Mouse (Mus musculus): ENCODE measurements at regions not wholly inside any gene's neighbourhood (a gene's known extent, or its start where the extent isn't known, plus 50 kb on each side); places are given as distances from the start of the nearest gene placed in this dataset.
A peak's percentile ranks its signal among the peaks of the same experiment; 100 is the strongest.

DNA sequence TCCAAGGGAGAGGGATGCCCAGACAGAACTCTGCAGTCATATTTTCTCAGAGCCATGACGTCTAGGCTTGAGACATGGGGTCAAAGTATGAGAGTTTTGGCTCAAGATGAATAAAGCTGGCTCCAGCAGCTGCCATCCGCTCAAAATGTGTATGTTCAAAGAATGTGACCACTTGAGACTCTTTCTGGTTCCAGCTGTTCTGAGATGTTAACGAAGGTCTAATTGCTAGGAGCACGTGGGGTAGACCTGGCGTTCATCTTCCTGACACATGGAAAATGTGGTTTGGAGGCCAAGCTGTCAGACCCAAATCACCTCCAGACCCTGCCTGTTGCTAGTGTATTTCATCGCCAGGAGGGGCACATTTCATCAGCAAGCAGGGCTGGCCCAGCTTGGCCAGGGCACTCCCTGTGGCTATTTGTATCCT is 58.9 kb upstream of the Ankrd1 start:
- no peak for DNase-seq

DNA sequence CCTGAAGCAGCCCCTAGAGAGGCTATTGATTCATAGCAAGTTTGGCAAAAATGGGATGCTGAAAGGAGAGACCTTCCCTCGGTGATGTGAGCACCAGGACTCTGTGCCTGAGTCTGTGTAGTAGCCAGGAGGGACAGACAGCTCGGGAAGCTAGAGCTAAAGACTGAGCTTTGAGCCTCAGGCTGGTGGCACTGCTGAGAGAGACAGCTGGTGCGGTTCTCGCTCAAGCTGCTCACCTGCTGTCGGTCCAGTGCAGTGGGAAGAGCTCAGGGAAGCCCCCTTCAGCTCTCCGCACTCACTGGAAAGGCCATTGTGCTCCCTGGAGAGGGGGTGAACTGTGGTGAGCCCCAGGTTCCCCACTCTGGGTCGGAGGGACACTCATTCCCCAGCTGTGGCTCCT is 60.4 kb upstream of the Ankrd1 start:
- DNase-seq = no peak

DNA sequence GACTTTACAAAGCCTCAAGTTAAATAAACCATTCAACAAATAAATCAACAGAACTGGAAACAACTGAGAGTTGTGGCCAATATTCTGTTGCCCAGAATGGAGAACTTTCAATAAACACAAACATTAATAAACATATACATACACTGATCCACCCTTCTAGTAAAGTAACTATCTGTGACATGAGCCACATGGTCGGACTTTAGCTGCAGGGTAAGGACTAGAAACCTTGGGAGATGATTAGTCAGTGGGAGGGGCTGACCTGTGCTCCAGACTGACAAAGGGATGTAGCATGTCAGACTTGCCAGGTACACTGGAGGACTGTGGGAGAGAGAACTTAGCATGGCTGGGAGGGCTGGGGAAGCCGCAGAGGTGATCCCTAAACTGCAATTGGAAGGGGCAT is 61.6 kb upstream of the Ankrd1 start:
- DNase-seq = no peak

DNA sequence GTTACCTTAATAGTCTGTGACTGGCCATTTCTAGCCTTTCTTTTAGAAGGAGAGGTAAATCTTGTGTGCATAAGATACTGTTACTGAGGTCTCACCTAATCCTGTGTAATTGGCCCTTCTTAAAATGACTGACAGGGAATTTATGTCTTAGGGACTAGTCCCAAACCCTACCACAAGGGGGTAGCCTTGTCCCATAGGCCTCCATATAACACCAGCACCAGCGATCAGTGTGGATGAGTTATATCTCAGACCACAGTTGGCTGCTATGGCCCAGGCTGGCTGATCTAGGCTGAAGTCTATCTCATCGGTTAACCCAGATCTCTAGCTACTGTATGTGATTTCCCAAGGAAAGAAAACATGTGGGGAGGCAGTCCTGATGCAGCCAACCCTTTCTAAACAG is 63.2 kb upstream of the Ankrd1 start:
- DNase-seq = peak; percentile 77

DNA sequence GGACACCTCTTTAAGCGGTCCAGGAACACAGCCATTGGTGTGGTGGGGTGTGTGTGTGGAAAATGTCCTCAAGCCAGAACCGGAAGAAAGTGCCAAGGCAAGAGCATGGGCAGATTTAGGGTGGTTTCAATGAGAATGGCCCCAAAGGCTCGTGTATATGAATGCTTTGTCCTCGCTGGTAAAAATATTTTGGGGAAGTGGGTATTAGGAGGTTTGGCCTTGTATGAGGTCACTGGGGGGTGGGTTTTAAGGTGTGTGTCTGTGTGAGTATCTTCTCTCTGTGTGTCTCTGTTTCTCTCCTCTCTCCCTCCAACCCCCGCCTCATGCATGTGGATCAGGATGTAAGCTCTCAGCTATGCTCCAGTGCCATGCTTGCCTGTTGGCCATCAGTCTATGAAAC is 69.8 kb upstream of the Ankrd1 start:
- DNase-seq = no peak

DNA sequence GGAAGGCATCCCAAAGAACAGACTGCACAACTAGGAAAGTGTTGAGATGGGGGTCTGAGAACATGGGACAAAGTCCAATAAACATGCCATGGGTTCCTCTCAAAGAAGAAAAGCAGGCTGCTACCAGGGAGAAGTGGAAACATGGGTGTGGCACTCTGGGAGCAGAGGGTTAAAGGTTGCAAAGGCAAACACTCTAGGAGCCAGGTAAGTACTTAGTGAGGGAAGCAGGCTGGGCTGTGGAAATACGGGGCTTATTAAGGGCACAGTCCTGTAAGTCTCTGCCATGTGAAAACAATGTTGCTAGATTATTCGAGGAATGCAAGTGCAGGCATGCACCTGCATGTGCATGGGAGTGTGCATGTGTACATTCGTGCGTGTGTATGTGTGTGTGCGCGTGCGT is 71.7 kb upstream of the Ankrd1 start:
- no peak for DNase-seq

DNA sequence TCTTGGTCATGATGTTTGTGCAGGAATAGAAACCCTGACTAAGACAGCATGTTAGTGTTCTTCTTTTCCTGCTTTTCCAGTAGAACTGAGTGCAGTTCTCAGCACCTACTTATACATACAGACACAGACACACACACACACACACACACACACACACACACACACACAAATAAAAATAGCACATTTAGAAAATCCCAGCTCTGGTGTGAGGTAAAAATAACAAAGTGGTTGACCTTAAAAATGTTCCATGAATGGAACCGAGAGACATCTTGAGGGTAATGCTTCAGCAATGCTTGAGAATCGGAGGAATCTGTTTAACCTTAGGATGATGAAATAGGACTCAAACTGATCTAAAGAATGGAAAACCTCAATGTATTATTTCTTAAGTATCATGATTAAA is 84.4 kb upstream of the Ankrd1 start:
- DNase-seq = no peak

DNA sequence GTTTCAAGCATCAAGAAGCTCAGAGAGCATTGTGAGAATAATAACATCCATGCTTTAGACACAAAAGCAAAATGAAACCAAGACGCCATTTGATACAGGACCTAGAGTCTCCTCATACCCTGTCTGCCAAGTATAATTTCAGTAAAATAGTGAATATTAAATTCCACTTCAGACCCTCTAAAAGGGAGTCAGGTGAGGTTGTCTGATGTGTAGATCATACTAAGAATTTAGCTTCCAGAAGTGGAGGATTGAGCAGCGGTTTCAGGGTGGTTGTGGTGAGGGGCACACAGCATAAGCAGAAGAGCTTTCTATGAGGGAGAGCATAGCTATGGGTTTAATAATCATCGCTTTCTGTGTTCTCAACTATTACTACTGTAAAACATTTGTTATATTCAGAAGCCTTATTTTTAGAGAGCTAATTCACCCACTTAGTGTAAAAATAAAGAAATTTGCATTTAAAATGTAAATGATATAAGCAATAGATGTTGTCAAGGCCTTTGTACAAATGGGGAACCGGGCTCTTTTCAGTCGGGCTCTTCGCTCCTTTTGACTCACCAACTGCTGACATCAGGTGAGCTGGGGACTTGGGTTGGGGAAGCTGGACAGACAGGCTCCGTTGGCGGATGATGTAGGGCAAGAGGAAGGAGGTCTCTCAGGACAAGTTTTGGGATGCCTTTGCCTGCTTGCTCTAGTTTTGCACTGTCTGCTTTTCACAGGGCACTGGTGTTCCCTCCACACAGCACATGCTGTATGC is 85.2 kb upstream of the Ankrd1 start:
- DNase-seq = no peak

DNA sequence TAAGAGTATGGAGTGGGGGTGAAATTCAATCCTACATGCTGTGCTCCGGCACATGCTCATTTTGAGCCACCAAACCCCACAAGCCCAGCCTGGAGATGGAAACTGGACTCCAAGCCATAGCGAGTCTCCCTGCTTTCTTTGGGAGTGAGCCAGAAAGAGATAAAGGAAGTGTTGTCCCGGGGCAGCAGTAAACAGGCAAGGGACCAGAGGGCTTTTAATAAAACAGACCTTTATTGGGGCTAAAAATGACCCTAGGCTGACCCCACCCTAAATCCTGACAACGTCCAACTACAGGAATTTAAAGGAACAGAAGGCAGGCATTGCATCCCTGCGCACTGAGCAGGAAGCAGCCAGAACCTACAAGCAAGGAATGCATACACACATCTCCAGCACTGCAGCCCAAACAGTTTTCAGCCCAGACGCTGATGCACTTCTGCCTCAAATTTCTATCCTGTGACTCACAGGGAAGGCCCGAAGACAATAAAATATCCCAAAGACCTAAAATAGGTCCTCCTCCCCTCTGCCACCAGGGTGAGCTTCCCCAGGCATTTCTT is 87.9 kb upstream of the Ankrd1 start:
- DNase-seq = no peak

DNA sequence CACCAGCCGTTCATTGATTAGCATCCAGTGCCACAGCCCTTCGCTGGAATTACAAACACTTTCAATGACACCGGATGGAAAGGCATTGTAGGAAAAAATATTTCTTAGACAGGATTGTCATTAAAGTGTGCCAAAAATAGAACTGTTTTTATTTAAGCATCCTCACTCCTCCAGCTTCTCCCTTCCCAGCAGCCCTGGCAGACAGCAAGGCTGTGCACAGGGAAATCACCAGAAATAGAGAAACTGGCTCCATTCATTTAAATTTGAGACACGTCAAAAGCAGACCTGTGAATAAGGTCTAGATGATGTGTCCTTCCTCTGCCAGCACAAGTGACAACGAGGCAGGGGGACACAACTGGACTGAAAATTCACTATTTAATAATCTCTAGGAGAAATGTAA is 88.5 kb upstream of the Ankrd1 start:
- DNase-seq = no peak

DNA sequence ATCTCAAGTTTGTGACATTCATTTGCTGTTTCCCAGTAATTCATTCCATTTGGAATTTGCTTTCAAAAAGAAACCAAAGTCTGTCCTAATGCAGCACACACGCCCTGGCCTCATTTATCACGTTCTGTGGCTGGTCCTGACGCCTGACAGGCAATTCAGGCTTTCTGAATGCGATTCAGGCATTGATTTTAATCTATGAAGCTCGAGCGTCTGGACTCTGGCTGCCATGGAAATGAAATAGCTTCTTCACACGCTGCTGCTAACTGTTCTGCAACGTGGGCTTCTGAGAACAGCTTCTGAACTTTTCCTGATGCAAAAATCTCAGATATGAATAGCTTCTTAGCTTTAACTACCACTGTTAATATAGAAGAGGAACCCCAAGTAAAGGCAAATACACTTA is 93.6 kb upstream of the Ankrd1 start:
- DNase-seq = no peak

DNA sequence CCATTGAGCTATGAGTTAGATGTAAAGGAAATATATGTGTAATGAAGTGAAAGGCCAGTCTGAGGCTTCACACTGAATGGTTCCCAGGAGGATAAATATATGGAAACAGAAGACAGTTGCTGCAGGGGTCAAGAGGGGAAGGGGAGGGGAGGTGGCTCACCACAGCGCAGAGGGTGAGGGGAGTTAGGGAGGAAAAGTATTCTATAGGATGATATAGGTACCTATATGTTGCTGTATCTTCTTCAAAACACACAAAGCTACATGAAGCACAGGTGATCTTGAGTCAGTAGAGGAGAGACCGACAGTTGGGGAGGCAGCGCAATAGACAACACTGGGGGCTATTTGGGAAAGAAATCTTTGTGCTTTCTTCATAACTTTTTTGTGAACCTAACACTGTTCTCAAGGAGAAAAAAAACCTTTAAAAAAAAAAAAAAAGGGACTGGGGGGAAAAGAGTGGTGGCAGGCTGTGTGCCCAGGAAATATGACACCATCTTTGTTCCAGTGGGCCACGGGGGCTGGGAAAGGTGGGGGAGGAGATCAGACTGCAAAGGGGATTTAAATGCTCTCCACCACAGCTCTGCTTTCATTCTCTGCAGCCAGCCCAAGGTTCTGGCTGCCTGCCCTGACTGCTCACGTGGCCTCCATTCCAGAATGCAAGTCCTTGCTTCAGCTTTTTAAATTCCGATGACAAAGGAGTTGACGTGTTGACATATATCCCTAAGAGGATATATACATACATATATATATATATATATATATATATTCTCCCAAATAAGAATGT is 94.5 kb upstream of the Ankrd1 start:
- peak; percentile 77 for DNase-seq

DNA sequence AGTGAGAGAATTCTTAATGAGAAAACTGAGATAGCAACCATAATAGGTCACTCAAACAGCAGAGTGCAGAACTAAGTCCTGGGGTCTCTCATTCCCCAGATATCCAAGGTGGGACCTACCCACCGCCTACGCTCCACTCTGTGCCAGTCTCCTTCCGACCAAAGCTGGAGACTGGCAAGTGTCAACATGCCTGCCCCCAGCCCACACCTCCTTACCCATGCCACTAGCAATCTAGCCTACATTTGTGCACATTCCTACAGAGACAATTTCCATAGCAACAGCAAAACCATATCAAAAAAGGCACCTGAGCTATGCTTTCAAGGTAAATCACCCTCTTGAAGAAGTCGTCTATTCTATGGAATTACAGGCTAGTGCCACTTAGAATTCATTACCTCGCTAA is 97.3 kb upstream of the Ankrd1 start:
- no peak for DNase-seq

DNA sequence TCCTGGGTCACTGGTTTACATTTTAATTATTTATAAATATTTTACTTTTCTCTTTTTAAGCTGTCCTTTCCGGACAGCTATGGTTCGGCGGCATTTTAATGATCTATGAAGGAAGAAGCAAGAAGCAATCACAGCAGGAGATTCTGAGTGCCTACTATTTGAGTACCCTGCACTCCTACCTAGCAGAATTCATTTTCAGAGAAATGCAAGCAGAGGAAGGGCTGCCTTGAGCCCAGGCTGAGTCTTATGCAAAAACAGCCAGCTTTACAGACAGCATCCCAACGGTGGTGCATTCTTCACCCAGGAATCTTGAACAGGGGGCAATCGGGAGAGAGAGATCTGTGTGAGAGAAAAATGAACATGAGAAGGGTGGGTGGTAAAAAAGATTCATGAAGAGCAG is 97.7 kb upstream of the Ankrd1 start:
- DNase-seq = no peak

DNA sequence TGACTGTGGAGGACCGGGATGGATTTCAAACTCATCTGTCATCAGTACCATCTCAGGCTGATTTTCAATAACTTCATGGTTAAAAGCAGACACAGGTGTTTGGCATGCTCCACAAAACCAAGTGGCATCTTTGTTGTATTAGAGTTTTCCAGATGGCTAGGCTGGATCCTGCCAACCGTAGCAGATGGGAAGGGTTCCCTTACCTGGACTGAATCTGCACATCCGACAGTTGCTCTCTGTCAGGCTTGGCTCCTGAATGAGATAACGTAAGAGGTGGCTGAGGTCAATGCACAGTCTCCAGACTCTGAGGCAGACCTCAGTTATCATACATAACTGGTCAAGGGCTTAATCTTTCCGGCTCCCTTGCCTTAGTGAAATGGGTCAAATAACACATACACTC is 99.0 kb upstream of the Ankrd1 start:
- DNase-seq = no peak

DNA sequence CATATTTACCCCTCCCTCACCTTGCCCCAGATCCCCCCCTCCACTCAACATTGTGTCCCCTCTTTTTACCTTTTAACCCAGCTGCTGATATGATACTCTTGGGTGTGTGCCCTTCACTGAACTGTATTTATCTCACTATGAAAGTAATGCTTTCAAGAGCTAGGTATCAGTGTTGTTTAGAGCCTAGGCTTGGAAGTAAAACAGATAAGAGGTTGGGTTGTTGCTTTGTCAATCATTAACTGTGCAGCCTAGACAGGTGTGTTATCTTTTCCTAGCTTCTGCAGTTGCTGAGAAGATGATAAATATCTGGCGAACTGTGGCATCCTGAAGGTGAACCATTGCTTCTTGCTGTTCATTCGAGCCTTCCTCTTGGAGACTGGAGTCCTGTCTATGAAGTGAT is 101.2 kb upstream of the Ankrd1 start:
- no peak for DNase-seq

DNA sequence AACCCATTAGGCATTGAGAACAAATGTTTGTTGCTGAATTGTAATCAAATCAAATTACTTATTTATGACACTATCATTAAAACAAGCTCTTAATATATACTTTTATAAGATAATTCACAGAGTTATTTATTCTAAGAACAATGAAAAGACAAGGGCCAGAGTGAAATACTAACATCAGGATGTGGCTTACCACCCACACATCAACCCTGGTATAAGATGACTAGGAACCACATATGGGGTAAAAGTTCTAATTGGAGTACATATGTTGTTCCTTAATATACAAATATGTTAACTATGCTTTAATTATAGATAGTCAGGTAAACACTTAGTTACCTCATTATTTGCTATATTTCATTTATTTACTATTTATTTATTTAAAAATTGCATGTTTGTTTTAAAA is 101.7 kb upstream of the Ankrd1 start:
- DNase-seq = no peak

DNA sequence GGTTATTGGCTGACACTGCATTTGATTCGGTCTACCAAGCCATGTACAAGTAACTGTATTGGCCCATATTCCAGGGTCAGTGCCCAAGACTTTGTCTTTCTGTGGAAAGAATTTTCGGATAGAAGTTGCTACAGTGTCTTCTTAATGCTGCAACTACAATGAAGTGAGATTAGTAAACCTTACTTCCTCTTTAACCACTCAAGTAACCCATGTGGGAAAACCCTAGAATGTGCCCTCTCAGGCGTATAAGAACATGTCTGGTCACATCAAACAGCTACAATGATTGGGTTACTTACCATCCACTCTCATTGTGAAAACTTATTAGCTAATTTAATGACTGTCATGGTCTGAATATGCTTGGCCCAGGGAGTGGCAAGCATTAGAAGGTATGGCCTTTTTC is 102.3 kb upstream of the Ankrd1 start:
- DNase-seq = no peak

DNA sequence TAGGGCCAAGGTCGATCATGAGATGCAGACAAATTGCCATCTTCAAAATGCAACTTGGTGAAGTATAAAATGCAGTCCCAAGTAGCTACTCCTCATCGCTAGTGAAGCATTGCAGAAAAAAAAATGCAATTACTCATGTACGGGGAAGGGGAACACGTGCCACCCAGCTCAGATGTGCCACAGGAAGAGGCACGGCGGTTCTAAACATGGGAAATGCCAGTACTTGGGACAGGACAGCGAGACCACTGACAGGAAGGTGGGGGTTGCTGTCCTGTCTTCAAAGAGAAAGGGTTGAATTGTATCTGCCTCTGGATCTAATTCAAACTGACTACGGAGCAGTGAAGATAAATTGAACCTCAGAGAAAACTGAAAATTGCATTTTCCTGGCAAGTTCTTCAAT is 104.6 kb upstream of the Ankrd1 start:
- DNase-seq = no peak

DNA sequence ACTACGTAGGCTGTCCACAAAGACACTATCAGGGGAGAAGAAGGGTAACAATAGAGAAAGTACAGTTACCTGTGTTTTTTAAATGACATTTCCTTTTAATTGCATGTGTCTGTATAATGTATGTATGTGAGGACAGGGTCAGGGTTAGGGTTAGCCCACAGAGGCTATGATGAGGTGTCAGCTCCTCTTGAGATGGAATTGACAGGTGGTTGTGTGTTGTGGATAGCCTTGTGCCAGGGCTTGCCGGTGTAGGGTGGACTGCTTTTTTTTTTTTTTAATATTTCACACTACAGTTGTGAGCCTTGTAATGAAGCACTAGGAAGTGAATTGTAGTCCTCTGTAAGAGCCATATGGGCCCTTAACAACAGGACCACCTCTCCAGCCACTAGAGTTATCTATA is 105.7 kb upstream of the Ankrd1 start:
- no peak for DNase-seq

DNA sequence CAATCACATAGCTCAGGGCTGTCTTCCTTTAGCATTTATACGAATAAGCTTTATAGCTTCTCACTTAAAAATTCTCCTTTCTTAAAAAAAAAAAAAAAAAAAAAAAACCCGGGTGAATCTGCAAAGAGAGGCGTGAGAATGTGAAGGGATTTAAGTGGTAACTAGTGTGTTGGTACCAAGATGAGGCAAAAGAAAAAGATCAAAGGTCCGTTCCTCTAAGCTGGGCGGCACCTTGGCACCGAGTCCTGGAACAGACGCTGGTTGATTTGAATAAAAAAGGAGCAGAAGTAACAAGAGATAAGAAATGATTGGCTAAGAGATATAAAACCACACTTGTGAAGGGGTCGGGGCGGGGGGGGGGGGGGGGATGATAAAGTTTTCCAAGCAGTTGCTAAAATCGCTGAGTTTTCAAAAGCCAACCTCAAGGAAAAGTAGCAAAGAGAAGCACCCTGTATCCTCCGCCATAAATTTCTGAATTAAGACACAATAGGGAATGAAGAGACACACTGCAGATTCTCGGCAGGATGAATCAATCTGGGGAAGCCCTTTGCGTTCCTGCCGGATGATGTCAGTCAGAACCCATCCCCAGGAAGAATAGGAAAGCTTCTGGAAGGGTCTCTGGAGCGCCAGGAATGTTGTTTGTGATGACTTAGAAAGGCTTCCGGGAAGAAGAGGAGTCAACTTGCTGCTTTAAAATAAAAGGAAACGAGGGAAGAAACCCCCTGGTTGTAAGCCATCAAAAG is 107.7 kb upstream of the Ankrd1 start:
- DNase-seq = no peak

DNA sequence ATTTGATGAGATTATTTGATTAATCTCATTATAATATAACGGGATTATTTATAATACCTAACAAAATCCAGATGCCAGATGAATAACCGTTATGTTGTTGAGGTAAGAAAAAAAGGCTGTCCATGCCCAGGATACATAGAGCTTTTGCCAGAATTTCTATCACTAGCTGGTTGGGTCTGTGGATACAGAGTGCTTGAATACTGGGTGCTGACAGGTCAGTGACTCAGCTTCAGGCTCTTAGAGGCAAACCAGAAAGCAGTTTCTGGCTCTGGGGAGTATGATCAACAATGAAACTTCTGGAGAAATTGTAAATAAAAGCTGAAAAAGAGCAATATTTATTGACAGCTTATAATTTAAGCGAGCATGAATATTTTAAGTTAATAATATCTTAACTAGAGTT is 109.4 kb upstream of the Ankrd1 start:
- DNase-seq = no peak

DNA sequence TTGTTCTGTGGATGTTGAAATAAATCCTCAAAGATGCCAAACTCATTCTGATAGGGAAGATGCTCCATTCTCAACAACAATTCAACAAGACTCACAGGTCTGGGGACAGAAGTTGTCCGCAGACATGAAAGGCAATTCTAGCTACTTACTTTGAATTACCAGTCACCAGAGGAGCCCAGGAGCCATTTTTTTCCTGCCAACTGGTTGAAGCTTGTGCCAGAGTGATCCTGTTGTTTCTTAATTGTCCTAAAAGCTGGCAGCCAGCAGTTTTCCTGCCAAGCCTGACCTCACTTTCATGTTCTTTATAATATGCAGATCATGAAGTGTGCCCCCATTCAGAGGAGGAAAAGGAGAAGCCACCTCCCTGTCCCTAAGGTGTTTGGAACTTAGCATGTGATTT is 110.0 kb upstream of the Ankrd1 start:
- no peak for DNase-seq

Measured in adrenal gland, postnatal 10 days (tissue).